24 mouse cellular contexts compared by ENCODE assay signal in the genomic region with DNA sequence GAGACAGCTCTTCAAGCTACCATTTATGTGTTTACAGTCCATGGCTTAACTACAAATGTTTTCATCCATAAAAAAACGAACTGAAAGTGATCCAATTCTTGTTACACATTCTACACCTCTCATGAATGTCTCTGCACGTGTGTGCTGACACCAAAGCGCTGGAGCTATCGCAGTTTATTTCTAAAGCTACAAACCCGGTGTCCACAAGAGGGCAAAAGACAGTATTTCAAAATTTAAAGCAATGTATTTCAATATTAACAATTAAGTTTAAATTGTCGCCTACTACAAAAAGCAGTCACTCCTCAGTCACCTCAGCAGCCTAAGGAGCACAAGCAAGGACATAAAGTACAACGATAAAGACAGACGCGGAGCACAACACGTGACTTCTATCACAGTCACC.
"Had no signal": no experiment of that assay in that cellular context is flagged by ENCODE, and none has a peak within 500 bp of the region (broad histone marks: within the 10 kb centered on the region; RNA-seq: fewer than 3 reads in every experiment).

No protein-coding gene starts in this region.

- H3K9me3 ChIP-seq: intestine, embryonic 15.5 days; kidney, embryonic 15.5 days; limb, embryonic 12.5 days; limb, embryonic 15.5 days; lung, embryonic 15.5 days; neural tube, embryonic 12.5 days; neural tube, embryonic 15.5 days; stomach, embryonic 15.5 days had no signal

- H3K4me2 ChIP-seq: intestine, embryonic 15.5 days; kidney, embryonic 15.5 days; limb, embryonic 12.5 days; limb, embryonic 15.5 days; liver, embryonic 11.5 days; lung, embryonic 15.5 days; midbrain, embryonic 11.5 days; neural tube, embryonic 12.5 days; neural tube, embryonic 15.5 days; stomach, embryonic 15.5 days had no signal

- H3K9ac ChIP-seq: intestine, embryonic 15.5 days; kidney, embryonic 15.5 days; limb, embryonic 12.5 days; limb, embryonic 15.5 days; liver, embryonic 14.5 days; liver, postnatal 0 days; lung, embryonic 15.5 days; neural tube, embryonic 12.5 days; neural tube, embryonic 15.5 days; stomach, embryonic 15.5 days had no signal

- ATAC-seq: intestine, embryonic 15.5 days; liver, postnatal 0 days had no signal

- H3K27ac ChIP-seq: intestine, embryonic 15.5 days; kidney, embryonic 15.5 days; limb, embryonic 12.5 days; limb, embryonic 15.5 days; liver, embryonic 14.5 days; lung, embryonic 15.5 days; neural tube, embryonic 12.5 days; neural tube, embryonic 15.5 days; stomach, embryonic 15.5 days had no signal

- H3K4me3 ChIP-seq: intestine, embryonic 15.5 days; kidney, embryonic 15.5 days; limb, embryonic 12.5 days; limb, embryonic 15.5 days; lung, embryonic 15.5 days; neural tube, embryonic 12.5 days; neural tube, embryonic 15.5 days; stomach, embryonic 15.5 days had no signal

- DNase-seq: kidney, adult 11 months; kidney, adult 8-10 months; kidney, postnatal 25 days; left cerebral cortex, postnatal 4 days; liver, postnatal 0 days; lung, postnatal 10 days; lung, postnatal 36 days; right cerebral cortex, adult 18-20 months; right cerebral cortex, postnatal 25 days; spleen, adult 18-20 months; thymus, adult 18-20 months; thymus, postnatal 14 days; thymus, postnatal 4 days had no signal

- H3K27me3 ChIP-seq: intestine, embryonic 15.5 days; kidney, embryonic 15.5 days; limb, embryonic 12.5 days; limb, embryonic 15.5 days; lung, embryonic 15.5 days; neural tube, embryonic 12.5 days; neural tube, embryonic 15.5 days; stomach, embryonic 15.5 days had no signal

- H3K36me3 ChIP-seq: intestine, embryonic 15.5 days; limb, embryonic 15.5 days; lung, embryonic 15.5 days; neural tube, embryonic 12.5 days; neural tube, embryonic 15.5 days; stomach, embryonic 15.5 days had no signal

- H3K4me1 ChIP-seq: intestine, embryonic 15.5 days; kidney, embryonic 15.5 days; limb, embryonic 12.5 days; limb, embryonic 15.5 days; lung, embryonic 15.5 days; neural tube, embryonic 12.5 days; neural tube, embryonic 15.5 days; stomach, embryonic 15.5 days had no signal
